Mouse (Mus musculus) retina, postnatal 7 days (tissue): ENCODE measurements around the gene Zfp638.
A peak's percentile ranks its signal among the peaks of the same experiment; 100 is the strongest.
"Not testable (repeated sequence)": the region's sequence is repeated elsewhere in the genome, so short reads cannot be mapped to it uniquely, and the experiment has no call there.

ENCODE experiments used
- DNase-seq: peaks from one replicate; pipeline ENCODE4 v3.0.0-alpha.2; 2012; ENCODE audit warnings: low read depth, low spot score

The Zfp638 gene

GRCm38 (mm10) chr6:83866954-83867597 lies at the start of gene Zfp638:
Zfp638 (plus strand) TSS chr6:83867109.
- DNase-seq = peak; percentile 86

GRCm38 (mm10) chr6:83818996-83819395 lies 47.9 kb upstream of the Zfp638 start:
- no peak for DNase-seq

GRCm38 (mm10) chr6:83820727-83821515 lies 46.0 kb upstream of the Zfp638 start:
- no peak for DNase-seq

- DNase-seq = no peak
These were observed 45.1 kb upstream of the Zfp638 start for GRCm38 (mm10) chr6:83821856-83822255.

GRCm38 (mm10) chr6:83830941-83831605 lies 35.8 kb upstream of the Zfp638 start:
- no peak for DNase-seq

GRCm38 (mm10) chr6:83831606-83832123 lies 35.2 kb upstream of the Zfp638 start, which contains the start of gene Paip2b:
Paip2b (minus strand) TSS chr6:83831741.
- peak; percentile 99 for DNase-seq

GRCm38 (mm10) chr6:83832393-83832792 lies 34.5 kb upstream of the Zfp638 start:
- not testable (repeated sequence) for DNase-seq

GRCm38 (mm10) chr6:83836826-83837225 lies 30.1 kb upstream of the Zfp638 start:
- no peak for DNase-seq

GRCm38 (mm10) chr6:83838046-83838445 lies 28.9 kb upstream of the Zfp638 start:
- no peak for DNase-seq

- DNase-seq = no peak
These were observed 26.8 kb upstream of the Zfp638 start for GRCm38 (mm10) chr6:83840086-83840485.

GRCm38 (mm10) chr6:83844913-83845312 lies 22.0 kb upstream of the Zfp638 start:
- no peak for DNase-seq

- DNase-seq = no peak
These were observed 20.8 kb upstream of the Zfp638 start for GRCm38 (mm10) chr6:83846141-83846540.

- no peak for DNase-seq
These were observed 17.5 kb upstream of the Zfp638 start for GRCm38 (mm10) chr6:83849446-83849845.

- no peak for DNase-seq
These were observed 9.4 kb upstream of the Zfp638 start for GRCm38 (mm10) chr6:83857476-83857875.

GRCm38 (mm10) chr6:83860033-83860432 lies 6.9 kb upstream of the Zfp638 start:
- DNase-seq = no peak

GRCm38 (mm10) chr6:83863538-83863937 lies 3.4 kb upstream of the Zfp638 start:
- DNase-seq = no peak

- no peak for DNase-seq
These were observed 486 bp upstream of the Zfp638 start for GRCm38 (mm10) chr6:83866423-83866822.

GRCm38 (mm10) chr6:83867598-83868585 lies 983 bp downstream of the Zfp638 start:
- DNase-seq = peak; percentile 37

GRCm38 (mm10) chr6:83879815-83880214 lies 12.9 kb downstream of the Zfp638 start:
- DNase-seq = peak; percentile 52

- DNase-seq = no peak
These were observed 19.9 kb downstream of the Zfp638 start for GRCm38 (mm10) chr6:83886789-83887188.

GRCm38 (mm10) chr6:83888802-83889201 lies 21.9 kb downstream of the Zfp638 start:
- DNase-seq = no peak
